Mouse (Mus musculus): Measurements from ENCODE around the gene Krtap9-5. TPM values are rescaled to one million over a fixed set of nuclear protein-coding genes. Genes with fewer than 3 reads are reported as not detected.

Gene Krtap9-5
- not detected in 2 replicates for polyA plus RNA-seq (2012; rRNA removed; ENCODE audit: low replicate concordance)

DNA sequence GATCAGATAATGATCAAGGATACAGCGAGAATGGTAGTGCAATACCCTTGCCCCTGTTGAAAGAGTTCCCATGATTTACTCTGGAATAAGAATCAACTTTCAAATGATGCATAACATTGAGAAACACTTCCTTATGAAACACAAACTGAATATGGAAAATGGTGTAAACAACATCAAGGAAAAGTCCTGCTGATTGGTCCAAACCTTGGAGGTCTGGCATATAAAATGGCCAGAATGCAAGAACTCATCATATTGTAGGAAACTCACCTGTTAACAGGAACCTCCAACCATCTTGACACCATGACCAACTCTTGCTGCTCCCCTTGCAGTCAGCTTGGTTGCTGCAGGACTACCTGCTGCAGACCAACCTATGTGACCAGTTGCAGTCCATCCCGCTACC is at the start of gene Krtap9-5:
Gene Krtap9-5 (plus strand): TSS at position 301 of the 400 bp plus-strand sequence.

DNA sequence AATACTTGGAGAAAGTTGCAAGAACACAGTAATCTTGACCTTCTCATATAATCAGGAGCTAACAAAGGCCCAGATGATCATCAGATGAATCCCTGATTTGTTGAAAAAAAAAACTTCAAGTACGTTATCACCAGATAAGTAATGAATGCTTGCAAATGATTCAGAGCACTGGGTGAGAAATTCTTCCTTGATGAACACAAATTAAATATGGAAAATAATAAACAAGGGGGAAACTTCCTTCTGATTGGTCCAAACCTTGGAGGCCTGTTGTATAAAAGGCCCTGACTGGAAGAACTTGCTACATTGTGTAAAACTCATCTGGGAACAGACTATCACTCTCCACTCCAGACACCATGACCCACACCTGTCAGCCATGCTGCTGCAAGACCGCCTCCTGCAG is 40.7 kb upstream of the Krtap9-5 start, which contains the start of gene Krtap31-1:
Gene Krtap31-1 (plus strand): TSS at position 301 of the 400 bp plus-strand sequence.

DNA sequence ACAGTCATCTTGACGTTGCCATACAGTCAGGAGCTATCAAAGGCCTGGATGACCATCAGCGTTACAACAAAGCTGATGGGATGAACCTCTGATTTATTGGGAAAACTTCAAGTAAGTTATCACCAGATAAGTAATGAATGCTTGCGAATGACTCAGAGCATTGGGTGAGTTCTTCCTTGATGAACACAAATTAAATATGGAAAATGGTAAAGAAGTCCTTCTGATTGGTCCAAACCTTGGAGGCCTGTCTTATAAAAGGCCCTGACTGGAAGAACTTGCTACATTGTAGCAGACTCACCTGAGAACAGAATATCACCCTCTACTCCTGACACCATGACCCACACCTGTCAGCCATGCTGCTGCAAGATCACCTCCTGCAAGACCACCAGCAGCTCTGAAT is 33.8 kb upstream of the Krtap9-5 start, which contains the start of gene Gm11565:
Gene Gm11565 (plus strand): TSS at position 301 of the 400 bp plus-strand sequence.

DNA sequence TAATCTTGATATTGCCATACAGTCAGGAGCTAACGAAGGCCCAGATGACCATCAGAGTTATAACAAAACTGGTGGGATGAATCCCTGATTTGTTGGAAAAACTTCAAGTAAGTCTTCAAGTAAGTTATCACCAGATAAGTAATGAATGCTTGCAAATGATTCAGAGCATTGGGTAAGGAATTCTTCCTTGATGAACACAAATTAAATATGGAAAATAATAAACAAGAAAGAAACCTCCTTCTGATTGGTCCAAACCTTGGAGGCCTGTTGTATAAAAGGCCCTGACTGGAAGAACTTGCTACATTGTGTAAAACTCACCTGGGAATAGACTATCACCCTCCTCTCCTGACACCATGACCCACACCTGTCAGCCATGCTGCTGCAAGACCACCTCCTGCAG is 12.3 kb upstream of the Krtap9-5 start, which contains the start of gene Krtap31-2:
Gene Krtap31-2 (plus strand): TSS at position 301 of the 400 bp plus-strand sequence.

DNA sequence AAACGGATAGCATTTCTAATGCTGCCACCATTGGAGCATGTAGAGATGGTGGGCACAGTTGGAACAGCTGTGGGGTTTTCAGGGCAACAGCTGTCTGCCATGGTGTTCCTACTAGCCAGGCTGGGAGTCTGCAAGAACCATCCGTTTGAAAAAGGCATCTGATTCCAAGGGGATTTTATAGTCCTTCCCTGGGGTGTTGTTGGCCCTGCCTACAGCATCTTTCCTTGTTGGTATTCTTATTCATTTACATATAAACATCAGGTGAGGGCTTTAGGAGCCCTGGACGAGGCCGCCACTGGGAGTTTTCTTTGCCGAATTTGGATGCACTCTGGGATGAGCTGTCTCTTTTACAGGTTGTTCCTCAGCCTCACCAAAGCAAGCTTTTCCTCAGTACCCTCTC is 30.7 kb downstream of the Krtap9-5 start, which contains the start of gene Krtap29-1:
Gene Krtap29-1 (minus strand): TSS at position 101 of the 400 bp plus-strand sequence.

DNA sequence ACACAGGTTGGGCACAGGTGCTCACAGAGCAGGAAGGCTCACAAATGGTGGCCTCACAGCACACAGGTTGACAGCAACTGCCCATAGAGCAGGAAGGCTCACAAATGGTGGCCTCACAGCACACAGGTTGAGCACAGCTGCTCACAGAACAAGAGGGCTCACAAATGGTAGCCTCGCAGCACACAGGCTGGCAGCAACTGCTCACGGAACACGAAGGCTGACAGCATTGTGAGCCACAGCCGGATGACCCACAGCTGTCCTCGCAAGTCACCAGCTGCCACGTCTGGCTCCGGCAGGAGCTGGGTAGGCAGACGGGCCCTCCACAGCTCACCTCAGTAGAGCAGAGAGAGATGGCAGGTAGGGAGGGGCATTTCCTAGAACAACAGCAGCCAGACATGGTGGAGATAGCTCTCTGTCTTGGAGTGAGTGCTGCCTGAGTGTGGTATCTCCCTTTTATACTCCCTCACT is 37.9 kb downstream of the Krtap9-5 start, which contains the start of gene Krtap16-1:
Gene Krtap16-1 (minus strand): TSS at position 418 of the 468 bp plus-strand sequence.

DNA sequence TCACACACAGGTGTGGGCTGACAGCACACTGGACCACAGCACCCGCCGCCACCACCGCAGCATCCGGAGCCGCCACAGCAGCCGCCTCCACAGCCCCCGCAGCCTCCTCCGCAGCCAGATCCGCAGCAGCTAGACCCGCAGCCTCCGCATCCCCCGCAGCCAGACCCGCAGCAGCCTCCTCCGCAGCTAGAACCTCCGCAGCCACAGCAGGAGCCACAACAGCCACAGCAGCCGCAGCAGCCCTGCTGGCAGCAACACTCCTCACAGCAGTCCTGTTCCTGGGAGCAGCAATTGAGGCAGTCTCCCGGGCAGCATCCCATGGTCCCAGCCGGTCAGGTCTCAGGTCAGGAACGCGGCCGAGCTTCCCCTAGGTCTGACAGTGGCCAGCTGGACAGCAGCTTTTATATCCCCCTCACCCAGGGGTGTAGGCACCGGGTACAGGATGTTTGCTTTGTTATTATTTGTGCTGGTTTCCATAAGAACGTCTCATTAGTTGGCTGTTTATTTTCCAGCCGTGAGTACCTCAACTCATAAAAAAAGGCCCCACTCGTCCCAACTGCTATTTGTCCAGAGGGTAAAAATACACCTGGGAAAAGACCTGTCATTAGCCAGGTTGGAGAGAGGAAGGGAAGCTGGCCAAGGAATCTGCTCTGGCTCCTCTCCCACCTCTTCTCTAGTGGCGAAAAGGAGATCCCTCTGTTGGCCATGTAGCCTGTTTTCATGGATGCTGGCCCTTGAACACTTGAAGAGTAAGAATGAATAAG is 45.5 kb downstream of the Krtap9-5 start, which contains the start of gene Krtap17-1:
Gene Krtap17-1 (minus strand): TSS at position 375 of the 764 bp plus-strand sequence.

Other genes starting within 250 kb of the Krtap9-5 start
- not detected in 2 replicates for gene Gm14180, start 214.2 kb upstream of the Krtap9-5 start, polyA plus RNA-seq (2012; rRNA removed; ENCODE audit: low replicate concordance)
- gene Gm11595, start 175.6 kb upstream of the Krtap9-5 start, polyA plus RNA-seq (2012; rRNA removed; ENCODE audit: low replicate concordance): not detected in 2 replicates
- not detected in 2 replicates for gene Krtap4-8, start 167.8 kb upstream of the Krtap9-5 start, polyA plus RNA-seq (2012; rRNA removed; ENCODE audit: low replicate concordance)
- not detected in 2 replicates for gene Krtap4-9, start 163.3 kb upstream of the Krtap9-5 start, polyA plus RNA-seq (2012; rRNA removed; ENCODE audit: low replicate concordance)
- not detected in 2 replicates for gene Gm11596, start 155.0 kb upstream of the Krtap9-5 start, polyA plus RNA-seq (2012; rRNA removed; ENCODE audit: low replicate concordance)
- not detected in 2 replicates for gene Gm11569, start 149.5 kb upstream of the Krtap9-5 start, polyA plus RNA-seq (2012; rRNA removed; ENCODE audit: low replicate concordance)
- gene Gm11554, start 144.0 kb upstream of the Krtap9-5 start, polyA plus RNA-seq (2012; rRNA removed; ENCODE audit: low replicate concordance): not detected in 2 replicates
- not detected in 2 replicates for gene Krtap4-13, start 138.6 kb upstream of the Krtap9-5 start, polyA plus RNA-seq (2012; rRNA removed; ENCODE audit: low replicate concordance)
- not detected in 2 replicates for gene Gm11564, start 132.8 kb upstream of the Krtap9-5 start, polyA plus RNA-seq (2012; rRNA removed; ENCODE audit: low replicate concordance)
- not detected in 2 replicates for gene 2300003K06Rik, start 110.4 kb upstream of the Krtap9-5 start, polyA plus RNA-seq (2012; rRNA removed; ENCODE audit: low replicate concordance)
- gene Krtap4-16, start 96.9 kb upstream of the Krtap9-5 start, polyA plus RNA-seq (2012; rRNA removed; ENCODE audit: low replicate concordance): not detected in 2 replicates
- not detected in 2 replicates for gene Gm11568, start 90.6 kb upstream of the Krtap9-5 start, polyA plus RNA-seq (2012; rRNA removed; ENCODE audit: low replicate concordance)
- not detected in 2 replicates for gene Gm11559, start 84.0 kb upstream of the Krtap9-5 start, polyA plus RNA-seq (2012; rRNA removed; ENCODE audit: low replicate concordance)
- gene Krtap9-1, start 75.1 kb upstream of the Krtap9-5 start, polyA plus RNA-seq (2012; rRNA removed; ENCODE audit: low replicate concordance): not detected in 2 replicates
- gene Gm11567, start 69.3 kb upstream of the Krtap9-5 start, polyA plus RNA-seq (2012; rRNA removed; ENCODE audit: low replicate concordance): not detected in 2 replicates
- gene Krtap31-1, start 40.6 kb upstream of the Krtap9-5 start, polyA plus RNA-seq (2012; rRNA removed; ENCODE audit: low replicate concordance): not detected in 2 replicates
- not detected in 2 replicates for gene Gm11565, start 33.7 kb upstream of the Krtap9-5 start, polyA plus RNA-seq (2012; rRNA removed; ENCODE audit: low replicate concordance)
- gene Krtap31-2, start 12.2 kb upstream of the Krtap9-5 start, polyA plus RNA-seq (2012; rRNA removed; ENCODE audit: low replicate concordance): not detected in 2 replicates
- gene Krtap29-1, start 30.6 kb downstream of the Krtap9-5 start, polyA plus RNA-seq (2012; rRNA removed; ENCODE audit: low replicate concordance): not detected in 2 replicates
- gene Krtap16-1, start 38.1 kb downstream of the Krtap9-5 start, polyA plus RNA-seq (2012; rRNA removed; ENCODE audit: low replicate concordance): not detected in 2 replicates
- gene Krtap17-1, start 45.5 kb downstream of the Krtap9-5 start, polyA plus RNA-seq (2012; rRNA removed; ENCODE audit: low replicate concordance): not detected in 2 replicates
- gene Krt33a, start 67.7 kb downstream of the Krtap9-5 start, polyA plus RNA-seq (2012; rRNA removed; ENCODE audit: low replicate concordance): not detected in 2 replicates
- gene Krt33b, start 81.4 kb downstream of the Krtap9-5 start, polyA plus RNA-seq (2012; rRNA removed; ENCODE audit: low replicate concordance): not detected in 2 replicates
- gene Krt34, start 93.1 kb downstream of the Krtap9-5 start, polyA plus RNA-seq (2012; rRNA removed; ENCODE audit: low replicate concordance): not detected in 2 replicates
- 0.08 and 0.16 TPM in 2 replicates for gene Krt31, start 102.1 kb downstream of the Krtap9-5 start, polyA plus RNA-seq (2012; rRNA removed; ENCODE audit: low replicate concordance)
- gene Krt32, start 139.8 kb downstream of the Krtap9-5 start, polyA plus RNA-seq (2012; rRNA removed; ENCODE audit: low replicate concordance): 0.63 TPM in 1 of 2 replicates, not detected in the other
- gene Krt35, start 147.8 kb downstream of the Krtap9-5 start, polyA plus RNA-seq (2012; rRNA removed; ENCODE audit: low replicate concordance): 0.07 TPM in 1 of 2 replicates, not detected in the other
- gene Krt36, start 157.2 kb downstream of the Krtap9-5 start, polyA plus RNA-seq (2012; rRNA removed; ENCODE audit: low replicate concordance): 5.7 and 5.8 TPM in 2 replicates
- gene Krt13, start 173.1 kb downstream of the Krtap9-5 start, polyA plus RNA-seq (2012; rRNA removed; ENCODE audit: low replicate concordance): not detected in 2 replicates
- 5.5 and 33.6 TPM in 2 replicates for gene Krt15, start 187.5 kb downstream of the Krtap9-5 start, polyA plus RNA-seq (2012; rRNA removed; ENCODE audit: low replicate concordance)
- gene Krt19, start 200.2 kb downstream of the Krtap9-5 start, polyA plus RNA-seq (2012; rRNA removed; ENCODE audit: low replicate concordance): 521 and 718 TPM in 2 replicates
- not detected in 2 replicates for gene Krt9, start 244.8 kb downstream of the Krtap9-5 start, polyA plus RNA-seq (2012; rRNA removed; ENCODE audit: low replicate concordance)